8 mouse cellular contexts compared by ENCODE assay signal in genomic region chr9:75071706-75072192, GRCm38 (mm10). TPM values are rescaled to one million over a fixed set of nuclear protein-coding genes. Genes with fewer than 3 reads are reported as not detected.
A peak's percentile ranks its signal among the peaks of the same experiment; 100 is the strongest.
DNase-seq lines count a peak whose midpoint lies in the region; ATAC-seq and TF ChIP-seq lines count a peak whose summit lies in the region.

No protein-coding gene starts in this region.

- peak overlapping the region; percentile 99 for H3K27ac ChIP-seq in layer of hippocampus, adult 2 months
- H3K27ac ChIP-seq in stomach, postnatal 0 days (replicated peaks) = peak overlapping the region; percentile 86

- H3K9ac ChIP-seq in stomach, postnatal 0 days (ENCODE audit: low read length) = peak overlapping the region; percentile 78

- no peak for TF ChIP-seq EP300 in stomach, postnatal 0 days (optimal IDR thresholded peaks at IDR 0.05)

- 0 out of 2 replicates have a peak, but pooled peaks cover 2% of the 10 kb centered on the region for H3K4me1 ChIP-seq in stomach, postnatal 0 days (replicated peaks; ENCODE audit: control insufficient read depth, insufficient read depth)

- H3K4me2 ChIP-seq in stomach, postnatal 0 days (replicated peaks; ENCODE audit: low read depth) = peak overlapping the region; percentile 95

- peak; percentile 42 for ATAC-seq in megakaryocyte-erythroid progenitor cell, adult 5-6 weeks (replicated peaks; ENCODE audit: low FRiP score, low TSS enrichment, poor library complexity, severe bottlenecking)
- peak; percentile 3; the same call in 1 of the 2 replicates for ATAC-seq in stomach, postnatal 0 days (ENCODE audit: low FRiP score, low TSS enrichment)

- H3K9me3 ChIP-seq in stomach, postnatal 0 days (ENCODE audit: control insufficient read depth, low read length) = no peaks in the 10 kb centered on the region

- H3K27me3 ChIP-seq in stomach, postnatal 0 days (ENCODE audit: control insufficient read depth, insufficient read depth, low read length) = no peaks in the 10 kb centered on the region

- peak overlapping the region; percentile 89 for H3K4me3 ChIP-seq in layer of hippocampus, adult 2 months
- H3K4me3 ChIP-seq in stomach, postnatal 0 days (ENCODE audit: low read depth, low read length) = peak overlapping the region; percentile 73

- no peaks in the 10 kb centered on the region for H3K36me3 ChIP-seq in stomach, postnatal 0 days (ENCODE audit: control insufficient read depth, insufficient read depth, low read length)

- under 1% methylated on average over 29 of the region's 29 CpGs for whole genome bisulfite sequencing in stomach, postnatal 0 days

- TF ChIP-seq CTCF in layer of hippocampus, adult 2 months (conservative IDR thresholded peaks at IDR 0.05) = no peak
- no peak for TF ChIP-seq CTCF in stomach, postnatal 0 days (IDR thresholded peaks at IDR 0.05; ENCODE audit: low read depth)

- peak; percentile 57 for DNase-seq in embryo, embryonic 10 days (ENCODE audit: low spot score)
- DNase-seq in embryo, embryonic 11 days = no peak
- DNase-seq in 3134 (ENCODE audit: extremely low read depth, insufficient read length, low spot score) (peak; percentile 80), adipocyte (ENCODE audit: low spot score) (peak; percentile 42)
- peak; percentile 34 for DNase-seq in forelimb bud, embryonic 11.5 days (ENCODE audit: low read depth, low spot score)
- DNase-seq in layer of hippocampus, adult 2 months (ENCODE audit: low spot score in 2 of 2) = peak; percentile 22 to 24
- no peak for DNase-seq in stomach, postnatal 0 days (ENCODE audit: low spot score)

RNA-seq across cellular contexts. Expression of gene Myo5a, which starts 0.9 kb away (rescaled TPM):
- total RNA-seq in layer of hippocampus, adult 2 months (2021) = 100 to 1,000 TPM; 201 to 210 TPM
- total RNA-seq in megakaryocyte-erythroid progenitor cell, adult 5-6 weeks (2014; fragmentation: Nextera tagmentation) = 7.5 and 10.4 TPM in 2 replicates
- 14.4 and 22.2 TPM in 2 replicates for total RNA-seq in megakaryocyte-erythroid progenitor cell, adult 5-6 weeks (2017)
- polyA plus RNA-seq in stomach, postnatal 0 days (2015; fragmentation: Nextera tagmentation; extraction: Ambion mirVana) = 4.3 and 4.9 TPM in 2 replicates

RNA-seq across cellular contexts. Expression of gene Arpp19, which starts 34.3 kb away (rescaled TPM):
- 100 to 1,000 TPM; 163 to 170 TPM for total RNA-seq in layer of hippocampus, adult 2 months (2021)
- 180 and 239 TPM in 2 replicates for total RNA-seq in megakaryocyte-erythroid progenitor cell, adult 5-6 weeks (2014; fragmentation: Nextera tagmentation)
- 112 and 152 TPM in 2 replicates for total RNA-seq in megakaryocyte-erythroid progenitor cell, adult 5-6 weeks (2017)
- 301 and 327 TPM in 2 replicates for polyA plus RNA-seq in stomach, postnatal 0 days (2015; fragmentation: Nextera tagmentation; extraction: Ambion mirVana)

Comparison
In these comparisons a context has a peak if more than half of its experiments do, and no peak if none do; other contexts are left out.
1. DNase-seq: peak in embryo, embryonic 10 days (single experiment), 3134 (single experiment), adipocyte (single experiment), forelimb bud, embryonic 11.5 days (single experiment) and layer of hippocampus, adult 2 months (2 of 2); none in embryo, embryonic 11 days (single experiment) and stomach, postnatal 0 days (single experiment).
2. RNA of gene Myo5a, which starts 0.9 kb away (total RNA-seq): 201 to 210 TPM in layer of hippocampus, adult 2 months; 7.5 to 22.2 TPM in megakaryocyte-erythroid progenitor cell, adult 5-6 weeks; every median in the first group is over 4 times any median in the second.